Mouse (Mus musculus): ENCODE measurements around the gene Zfyve16.

DNA sequence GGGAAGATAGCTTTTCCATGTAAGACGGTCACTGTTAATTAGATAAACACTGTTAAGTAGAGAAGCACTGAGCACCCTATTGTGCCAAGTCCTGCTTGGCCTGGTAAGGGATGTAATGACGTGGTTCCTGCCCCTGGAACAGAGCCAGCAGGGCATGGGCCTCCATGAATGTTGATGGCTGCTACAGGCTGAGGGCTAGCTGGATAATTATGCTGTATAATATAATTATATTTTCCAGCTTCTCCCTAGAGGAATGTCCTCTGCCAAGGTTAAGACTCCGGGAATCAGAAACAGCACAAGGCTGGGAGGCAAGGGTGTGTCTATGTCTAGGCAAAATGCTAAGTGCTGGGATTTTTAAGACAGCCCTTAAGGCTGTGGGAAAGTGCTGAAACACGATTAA is 39.9 kb downstream of the Zfyve16 start:
- TF ChIP-seq CTCF (IDR thresholded peaks at IDR 0.05; ENCODE audit: low read depth) (no peak), EP300 (IDR thresholded peaks at IDR 0.05; ENCODE audit: low read depth) (no peak)

Measured in heart, postnatal 0 days (tissue).